Mouse (Mus musculus): ENCODE data around the gene Rpl29.

DNA sequence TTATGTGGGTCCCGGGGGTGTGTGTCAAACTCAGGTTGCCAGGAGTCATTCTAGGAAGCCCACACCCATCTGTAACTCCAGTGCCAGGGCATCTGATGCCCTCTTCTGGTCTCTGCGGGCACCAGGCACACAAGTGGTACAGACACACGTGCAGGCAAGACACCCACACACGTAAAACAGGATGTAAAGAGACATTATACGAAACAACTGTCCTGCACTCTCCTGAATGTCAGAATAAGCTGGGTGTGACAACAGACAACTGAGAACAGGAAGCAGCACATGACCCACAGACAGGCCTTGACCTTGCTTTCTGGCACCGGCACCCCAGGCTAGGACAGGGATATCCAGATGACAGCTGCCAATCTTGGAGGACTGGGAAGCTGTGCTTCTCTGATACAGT is 40.1 kb downstream of the Rpl29 start:
- TF ChIP-seq GATA1 (IDR thresholded peaks at IDR 0.05; ENCODE audit: low read length), result no peak
- TF ChIP-seq TAL1 (IDR thresholded peaks at IDR 0.05; ENCODE audit: low read length), result no peak
